Mouse (Mus musculus): Measurements from ENCODE around the gene Itch. TPM values are rescaled to one million over a fixed set of nuclear protein-coding genes. Genes with fewer than 3 reads are reported as not detected.

Gene Itch
- polyA plus RNA-seq, 1 experiment from 2014 or later, result 44.2 TPM

- H3K4me1 ChIP-seq (replicated peaks; ENCODE audit: control insufficient read depth, insufficient read depth, low read length), result peaks cover 17% of the 10 kb centered on the region
- no peaks in the 10 kb centered on the region for H3K9me3 ChIP-seq (ENCODE audit: control insufficient read depth, low read length)
- WGBS, result under 1% methylated on average over 50 of the region's 50 CpGs
- peak; percentile 99 for ATAC-seq (replicated peaks; ENCODE audit: low FRiP score, low TSS enrichment, low read depth)
- peak within 1 kb of the TSS; percentile 91 for H3K9ac ChIP-seq (ENCODE audit: low read length)
- H3K4me2 ChIP-seq (ENCODE audit: low read length), result peak within 1 kb of the TSS; percentile 87
- peak within 1 kb of the TSS; percentile 94 for H3K4me3 ChIP-seq (ENCODE audit: low read depth, low read length)
- H3K36me3 ChIP-seq (ENCODE audit: control insufficient read depth, insufficient read depth, low read length), result 0 out of 2 replicates have a peak, but pooled peaks cover 5% of the 10 kb centered on the region
- H3K27me3 ChIP-seq (replicated peaks; ENCODE audit: control insufficient read depth, insufficient read depth, low read length), result no peaks in the 10 kb centered on the region
- DNase-seq (ENCODE audit: low spot score), result peak; percentile 100
- peak within 1 kb of the TSS; percentile 90 for H3K27ac ChIP-seq (ENCODE audit: low read depth)
These were observed 103.2 kb downstream of the Itch start, which contains the start of gene Dynlrb1 for GRCm38 (mm10) chr2:155236362-155236992. TSS of gene Dynlrb1 (plus strand) at chr2:155236533.

- H3K9me3 ChIP-seq (ENCODE audit: control insufficient read depth, low read length), result no peaks in the 10 kb centered on the region
- 9% methylated on average over 4 of the region's 4 CpGs for WGBS
- DNase-seq (ENCODE audit: low spot score) (no peak), ATAC-seq (replicated peaks; ENCODE audit: low FRiP score, low TSS enrichment, low read depth) (no peak)
- H3K27ac ChIP-seq (ENCODE audit: low read depth), result peak overlapping the region; percentile 90; the same call in 1 of the 2 replicates
- peak overlapping the region; percentile 91 for H3K9ac ChIP-seq (ENCODE audit: low read length)
- peaks cover 17% of the 10 kb centered on the region for H3K4me1 ChIP-seq (replicated peaks; ENCODE audit: control insufficient read depth, insufficient read depth, low read length)
- peak overlapping the region; percentile 87 for H3K4me2 ChIP-seq (ENCODE audit: low read length)
- H3K27me3 ChIP-seq (replicated peaks; ENCODE audit: control insufficient read depth, insufficient read depth, low read length), result no peaks in the 10 kb centered on the region
- H3K36me3 ChIP-seq (ENCODE audit: control insufficient read depth, insufficient read depth, low read length), result 0 out of 2 replicates have a peak, but pooled peaks cover 5% of the 10 kb centered on the region
- H3K4me3 ChIP-seq (ENCODE audit: low read depth, low read length), result peak overlapping the region; percentile 94
These were observed 104.0 kb downstream of the Itch start for GRCm38 (mm10) chr2:155237276-155237675.

- WGBS, result 74% methylated on average over 4 of the region's 4 CpGs
- no peaks in the 10 kb centered on the region for H3K9me3 ChIP-seq (ENCODE audit: control insufficient read depth, low read length)
- DNase-seq (ENCODE audit: low spot score), result no peak
- ATAC-seq (replicated peaks; ENCODE audit: low FRiP score, low TSS enrichment, low read depth), result no peak
- no peak overlapping the region for H3K4me2 ChIP-seq (ENCODE audit: low read length)
- no peak overlapping the region for H3K27ac ChIP-seq (ENCODE audit: low read depth)
- no peaks in the 10 kb centered on the region for H3K27me3 ChIP-seq (replicated peaks; ENCODE audit: control insufficient read depth, insufficient read depth, low read length)
- H3K36me3 ChIP-seq (ENCODE audit: control insufficient read depth, insufficient read depth, low read length), result peaks cover 40% of the 10 kb centered on the region
- no peak overlapping the region for H3K4me3 ChIP-seq (ENCODE audit: low read depth, low read length)
- no peak overlapping the region for H3K9ac ChIP-seq (ENCODE audit: low read length)
- H3K4me1 ChIP-seq (replicated peaks; ENCODE audit: control insufficient read depth, insufficient read depth, low read length), result peaks cover 17% of the 10 kb centered on the region
These were observed 107.6 kb downstream of the Itch start for GRCm38 (mm10) chr2:155240915-155241314.

GRCm38 (mm10) chr2:155242296-155242855 lies 109.1 kb downstream of the Itch start:
- no peak for ATAC-seq (replicated peaks; ENCODE audit: low FRiP score, low TSS enrichment, low read depth)
- H3K4me1 ChIP-seq (replicated peaks; ENCODE audit: control insufficient read depth, insufficient read depth, low read length), result peaks cover 14% of the 10 kb centered on the region
- peaks cover 51% of the 10 kb centered on the region for H3K36me3 ChIP-seq (ENCODE audit: control insufficient read depth, insufficient read depth, low read length)
- no peaks in the 10 kb centered on the region for H3K9me3 ChIP-seq (ENCODE audit: control insufficient read depth, low read length)
- no peak overlapping the region for H3K4me3 ChIP-seq (ENCODE audit: low read depth, low read length)
- H3K4me2 ChIP-seq (ENCODE audit: low read length), result no peak overlapping the region
- no peak overlapping the region for H3K9ac ChIP-seq (ENCODE audit: low read length)
- WGBS, result 85% methylated on average over 7 of the region's 7 CpGs
- H3K27ac ChIP-seq (ENCODE audit: low read depth), result no peak overlapping the region
- no peak for DNase-seq (ENCODE audit: low spot score)
- H3K27me3 ChIP-seq (replicated peaks; ENCODE audit: control insufficient read depth, insufficient read depth, low read length), result no peaks in the 10 kb centered on the region

DNA sequence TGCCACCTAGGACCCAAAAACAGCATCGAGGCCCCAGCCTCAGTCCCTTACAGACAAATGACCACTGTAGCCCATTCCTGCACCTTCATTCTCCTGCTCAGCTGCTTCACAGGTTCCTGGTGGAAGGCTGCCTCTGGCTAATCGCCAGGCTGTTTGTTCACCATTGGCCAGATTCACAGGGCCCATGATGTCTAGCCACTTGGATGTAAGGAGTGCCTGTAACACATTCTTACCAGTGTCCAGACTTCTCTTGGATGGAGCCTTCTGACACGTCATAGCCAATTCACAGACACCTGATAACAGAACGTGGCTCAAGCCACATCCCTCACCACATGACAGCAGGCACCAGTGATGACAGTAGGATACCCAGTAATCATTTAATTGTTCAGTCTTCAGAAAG lies 112.9 kb downstream of the Itch start:
- H3K27ac ChIP-seq (ENCODE audit: low read depth), result no peak overlapping the region
- H3K9ac ChIP-seq (ENCODE audit: low read length), result no peak overlapping the region
- H3K4me1 ChIP-seq (replicated peaks; ENCODE audit: control insufficient read depth, insufficient read depth, low read length), result no peaks in the 10 kb centered on the region
- DNase-seq (ENCODE audit: low spot score), result no peak
- no peaks in the 10 kb centered on the region for H3K9me3 ChIP-seq (ENCODE audit: control insufficient read depth, low read length)
- no peak overlapping the region for H3K4me2 ChIP-seq (ENCODE audit: low read length)
- no peak for ATAC-seq (replicated peaks; ENCODE audit: low FRiP score, low TSS enrichment, low read depth)
- 92% methylated on average over 4 of the region's 4 CpGs for WGBS
- no peak overlapping the region for H3K4me3 ChIP-seq (ENCODE audit: low read depth, low read length)
- H3K27me3 ChIP-seq (replicated peaks; ENCODE audit: control insufficient read depth, insufficient read depth, low read length), result no peaks in the 10 kb centered on the region
- peaks cover 87% of the 10 kb centered on the region for H3K36me3 ChIP-seq (ENCODE audit: control insufficient read depth, insufficient read depth, low read length)

DNA sequence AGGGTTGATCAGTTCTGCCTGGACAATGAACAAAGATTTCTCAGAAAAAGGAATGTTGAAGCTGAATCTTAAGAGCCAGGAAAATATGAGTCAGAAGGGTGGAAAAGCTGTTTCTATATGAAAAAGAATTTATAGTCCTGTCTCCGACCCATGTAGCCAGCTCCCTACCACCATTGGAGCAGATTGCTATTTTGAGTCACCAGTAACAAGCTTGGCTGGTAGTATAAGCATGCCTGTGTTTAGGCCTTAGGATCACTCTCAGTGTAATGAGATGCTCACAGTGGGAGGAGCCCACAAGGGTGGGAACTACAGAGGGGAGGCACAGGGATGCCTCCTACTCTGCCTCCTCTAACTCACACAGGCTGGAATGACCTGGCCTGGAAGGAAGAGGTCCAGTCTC lies 114.9 kb downstream of the Itch start:
- Histone ChIP-seq H3K27ac (ENCODE audit: low read depth) (no peak overlapping the region), H3K4me1 (replicated peaks; ENCODE audit: control insufficient read depth, insufficient read depth, low read length) (no peaks in the 10 kb centered on the region), H3K36me3 (ENCODE audit: control insufficient read depth, insufficient read depth, low read length) (peaks cover 82% of the 10 kb centered on the region), H3K9me3 (ENCODE audit: control insufficient read depth, low read length) (no peaks in the 10 kb centered on the region), H3K4me2 (ENCODE audit: low read length) (no peak overlapping the region), H3K9ac (ENCODE audit: low read length) (no peak overlapping the region), H3K4me3 (ENCODE audit: low read depth, low read length) (no peak overlapping the region), H3K27me3 (replicated peaks; ENCODE audit: control insufficient read depth, insufficient read depth, low read length) (no peaks in the 10 kb centered on the region)
- no peak for ATAC-seq (replicated peaks; ENCODE audit: low FRiP score, low TSS enrichment, low read depth)
- DNase-seq (ENCODE audit: low spot score), result no peak
- 97% methylated on average over 1 of the region's 1 CpGs for WGBS

DNA sequence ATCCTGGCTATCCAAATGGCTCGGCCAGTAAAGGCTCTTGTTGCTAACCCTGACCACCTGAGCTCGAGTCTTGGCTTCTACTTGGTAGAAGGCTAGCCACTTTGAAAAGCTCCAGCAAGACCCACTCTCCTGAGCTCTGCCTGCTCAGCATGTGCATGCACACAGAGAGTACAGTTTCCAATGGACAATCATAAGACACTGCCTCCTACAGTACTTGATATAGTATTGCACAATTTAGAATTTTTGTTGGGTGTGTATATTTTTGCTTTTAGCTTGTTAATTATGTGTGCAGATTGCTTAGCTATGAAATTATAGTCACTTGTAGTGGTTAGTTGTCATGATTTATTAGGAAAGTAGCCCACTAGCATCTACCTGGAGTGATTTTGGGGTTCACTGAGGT lies 115.4 kb downstream of the Itch start:
- DNase-seq (ENCODE audit: low spot score), result no peak
- Histone ChIP-seq H3K27me3 (replicated peaks; ENCODE audit: control insufficient read depth, insufficient read depth, low read length) (no peaks in the 10 kb centered on the region), H3K9me3 (ENCODE audit: control insufficient read depth, low read length) (no peaks in the 10 kb centered on the region), H3K9ac (ENCODE audit: low read length) (no peak overlapping the region), H3K36me3 (ENCODE audit: control insufficient read depth, insufficient read depth, low read length) (peaks cover 77% of the 10 kb centered on the region), H3K4me3 (ENCODE audit: low read depth, low read length) (no peak overlapping the region), H3K27ac (ENCODE audit: low read depth) (no peak overlapping the region), H3K4me2 (ENCODE audit: low read length) (no peak overlapping the region), H3K4me1 (replicated peaks; ENCODE audit: control insufficient read depth, insufficient read depth, low read length) (no peaks in the 10 kb centered on the region)
- ATAC-seq (replicated peaks; ENCODE audit: low FRiP score, low TSS enrichment, low read depth), result no peak
- WGBS, result 72% methylated on average over 2 of the region's 2 CpGs

GRCm38 (mm10) chr2:155249588-155249987 lies 116.3 kb downstream of the Itch start:
- Histone ChIP-seq H3K9ac (ENCODE audit: low read length) (no peak overlapping the region), H3K4me3 (ENCODE audit: low read depth, low read length) (no peak overlapping the region), H3K27ac (ENCODE audit: low read depth) (no peak overlapping the region), H3K27me3 (replicated peaks; ENCODE audit: control insufficient read depth, insufficient read depth, low read length) (no peaks in the 10 kb centered on the region), H3K36me3 (ENCODE audit: control insufficient read depth, insufficient read depth, low read length) (peaks cover 68% of the 10 kb centered on the region), H3K4me1 (replicated peaks; ENCODE audit: control insufficient read depth, insufficient read depth, low read length) (no peaks in the 10 kb centered on the region), H3K4me2 (ENCODE audit: low read length) (no peak overlapping the region), H3K9me3 (ENCODE audit: control insufficient read depth, low read length) (no peaks in the 10 kb centered on the region)
- DNase-seq (ENCODE audit: low spot score), result no peak
- ATAC-seq (replicated peaks; ENCODE audit: low FRiP score, low TSS enrichment, low read depth), result no peak
- 95% methylated on average over 5 of the region's 5 CpGs for WGBS

DNA sequence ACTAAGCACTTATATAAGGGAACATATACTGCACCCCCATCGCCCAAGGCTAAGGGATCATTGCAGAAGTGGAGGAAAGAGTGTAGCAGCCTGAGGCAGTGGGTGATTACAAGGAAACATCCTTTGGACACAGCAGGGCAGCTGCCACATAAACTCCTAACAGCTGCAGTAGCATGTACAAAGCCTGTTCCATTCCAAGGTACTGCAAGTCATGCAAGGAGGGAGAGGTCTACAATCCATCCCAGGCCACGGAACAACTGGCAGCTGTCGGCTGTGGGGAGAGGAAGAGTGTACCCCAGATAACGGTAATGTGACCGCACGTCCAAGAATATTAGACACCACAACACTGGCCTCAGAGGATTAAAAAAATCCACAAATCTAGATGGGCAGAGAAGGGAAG lies 132.2 kb downstream of the Itch start:
- Histone ChIP-seq H3K4me3 (ENCODE audit: low read depth, low read length) (no peak overlapping the region), H3K9me3 (ENCODE audit: control insufficient read depth, low read length) (no peaks in the 10 kb centered on the region), H3K4me1 (replicated peaks; ENCODE audit: control insufficient read depth, insufficient read depth, low read length) (no peaks in the 10 kb centered on the region), H3K4me2 (ENCODE audit: low read length) (no peak overlapping the region), H3K9ac (ENCODE audit: low read length) (no peak overlapping the region), H3K27me3 (replicated peaks; ENCODE audit: control insufficient read depth, insufficient read depth, low read length) (no peaks in the 10 kb centered on the region), H3K27ac (ENCODE audit: low read depth) (no peak overlapping the region), H3K36me3 (ENCODE audit: control insufficient read depth, insufficient read depth, low read length) (no peaks in the 10 kb centered on the region)
- DNase-seq (ENCODE audit: low spot score) (no peak), ATAC-seq (replicated peaks; ENCODE audit: low FRiP score, low TSS enrichment, low read depth) (no peak)
- WGBS, result 86% methylated on average over 6 of the region's 6 CpGs
